Mouse (Mus musculus) midbrain, embryonic 13.5 days (tissue): ENCODE data around the gene Zbtb42. TPM values are rescaled to one million over a fixed set of nuclear protein-coding genes. Genes with fewer than 3 reads are reported as not detected.
A peak's percentile ranks its signal among the peaks of the same experiment; 100 is the strongest.

Source experiments
- ATAC-seq: fragments of 200-750 bp; cut with Nextera tagmentation; 2 replicates; pipeline ENCODE4 v1.8.0; 2017; ENCODE audit warnings: mild to moderate bottlenecking, moderate TSS enrichment, moderate library complexity
- H3K27ac ChIP-seq: fragments of 300-500 bp; sonication (generic); 2 replicates; pipeline ENCODE4 v1.5.1; 2015; ENCODE audit warnings: inconsistent platforms, mild to moderate bottlenecking, moderate library complexity
- H3K27me3 ChIP-seq: fragments of 300-500 bp; sonication (generic); 2 replicates; pipeline ENCODE4 v1.6.1; 2015; ENCODE audit warnings: mild to moderate bottlenecking, inconsistent platforms
- H3K36me3 ChIP-seq: fragments of 300-500 bp; sonication (generic); 2 replicates; pipeline ENCODE4 v1.6.1; 2015; ENCODE audit warnings: mild to moderate bottlenecking, inconsistent platforms
- H3K4me1 ChIP-seq: fragments of 300-500 bp; sonication (generic); replicated peaks from 2 replicates; pipeline ENCODE4 v1.6.1; 2015; ENCODE audit warnings: inconsistent platforms
- H3K4me2 ChIP-seq: fragments of 300-500 bp; sonication (generic); replicated peaks from 2 replicates; pipeline ENCODE4 v1.6.1; 2015; ENCODE audit warnings: moderate library complexity, mild to moderate bottlenecking, inconsistent platforms
- H3K4me3 ChIP-seq: fragments of 300-500 bp; sonication (generic); replicated peaks from 2 replicates; pipeline ENCODE4 v1.5.1; 2015; ENCODE audit warnings: mild to moderate bottlenecking, inconsistent platforms
- H3K9ac ChIP-seq: fragments of 300-500 bp; sonication (generic); replicated peaks from 2 replicates; pipeline ENCODE4 v1.6.1; 2015; ENCODE audit warnings: mild to moderate bottlenecking, inconsistent platforms
- H3K9me3 ChIP-seq: fragments of 300-500 bp; sonication (generic); 2 replicates; pipeline ENCODE4 v1.6.1; 2016; ENCODE audit warnings: mild to moderate bottlenecking, inconsistent platforms
- WGBS: fragments of 180-500 bp; shearing (Covaris S2); methylation state at CpG from one replicate; pipeline ENCODE4 v1.1.7; 2015; 5-methylcytosine and 5-hydroxymethylcytosine counted together
- polyA plus RNA-seq: library from polyadenylated mRNA; unstranded; fragments of >200 nt; fragmentation: Nextera tagmentation; extraction: Ambion mirVana; gene quantifications from 2 replicates; pipeline ENCODE4 v1.2.1, GENCODE M21; 2015

Gene Zbtb42
- polyA plus RNA-seq, 1 experiment from 2014 or later, result 3.3 TPM

DNA sequence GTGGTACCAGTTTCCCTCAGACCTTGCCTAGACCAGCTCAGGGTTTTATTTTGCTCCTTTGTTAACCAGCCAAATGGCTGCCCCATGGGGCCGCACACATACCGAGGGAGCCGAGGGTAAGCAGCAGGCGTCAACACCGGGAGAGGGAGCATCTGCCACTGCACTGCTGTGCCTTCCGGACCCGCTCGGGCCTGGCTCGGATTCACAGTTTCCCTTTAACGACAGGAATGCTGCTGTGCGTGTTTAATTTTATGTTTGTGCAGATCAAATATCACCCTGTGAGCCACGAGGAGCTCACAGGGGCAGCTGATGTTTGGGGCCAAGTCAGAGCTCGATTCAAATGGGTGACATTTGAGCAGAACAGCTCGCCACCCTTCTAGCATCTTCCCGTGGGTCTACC, 21.9 kb downstream of the Zbtb42 start:
- no peaks in the 10 kb centered on the region for H3K9me3 ChIP-seq
- H3K27ac ChIP-seq, result no peak overlapping the region
- H3K4me1 ChIP-seq, result peaks cover 6% of the 10 kb centered on the region
- ATAC-seq, result 0 out of 2 replicates have a peak, but pooled peaks have one; percentile 69
- peak overlapping the region; percentile 3; the same call in 1 of the 2 replicates for H3K9ac ChIP-seq
- no peak overlapping the region for H3K4me2 ChIP-seq
- H3K27me3 ChIP-seq, result peaks cover 27% of the 10 kb centered on the region
- WGBS, result 15% methylated on average over 15 of the region's 15 CpGs
- H3K36me3 ChIP-seq, result no peaks in the 10 kb centered on the region
- H3K4me3 ChIP-seq, result no peak overlapping the region

GRCm38 (mm10) chr12:112702374-112703320, 24.0 kb downstream of the Zbtb42 start:
- 76% methylated on average over 6 of the region's 6 CpGs for WGBS

DNA sequence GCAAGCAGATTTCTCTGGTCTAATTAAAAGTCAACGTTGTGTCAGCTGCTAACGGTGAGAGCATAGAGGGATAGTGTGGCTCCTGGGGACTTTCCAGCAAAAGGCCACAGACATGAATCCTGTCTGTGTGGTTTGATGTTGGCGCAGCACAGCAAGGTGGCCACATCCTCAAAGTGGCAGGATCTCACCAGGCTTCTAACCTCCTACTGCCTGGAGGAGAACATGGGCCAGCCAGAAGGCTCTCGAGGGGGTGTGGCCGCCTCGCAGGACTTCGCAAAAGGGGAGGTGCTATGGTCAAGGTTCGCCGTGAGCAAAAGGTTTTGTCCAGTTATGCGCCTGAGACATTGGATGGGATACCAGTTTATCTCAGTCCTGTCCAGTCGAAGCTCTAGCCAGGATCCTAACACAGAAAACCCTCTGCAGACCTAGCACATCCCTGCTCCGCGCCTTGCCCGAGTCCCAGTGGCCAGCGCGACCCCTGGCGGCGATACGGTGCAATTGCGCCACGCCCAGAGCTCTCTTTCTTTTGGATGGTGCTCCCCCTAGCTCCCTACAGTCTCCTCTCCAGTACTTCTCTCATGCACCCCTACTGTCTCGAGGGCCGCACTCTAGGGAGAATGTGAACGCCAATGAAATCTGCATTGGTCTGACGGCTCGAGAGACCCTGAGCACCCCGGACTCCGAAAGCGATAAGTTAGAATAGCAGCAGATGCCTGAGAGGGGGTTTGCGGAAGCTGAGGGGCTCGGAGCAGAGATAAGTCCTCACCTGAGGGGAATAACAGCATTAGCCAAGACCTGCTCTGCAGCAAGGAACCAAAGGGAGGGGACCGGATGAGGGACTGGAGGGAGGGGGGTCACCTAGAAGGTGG, 28.3 kb downstream of the Zbtb42 start:
- H3K4me3 ChIP-seq, result no peak overlapping the region

More at GRCm38 (mm10) chr12:112702374-112703320, 24.0 kb downstream of the Zbtb42 start:
- Histone ChIP-seq H3K27ac (no peak overlapping the region), H3K4me1 (peaks cover 17% of the 10 kb centered on the region), H3K4me2 (no peak overlapping the region), H3K9me3 (no peaks in the 10 kb centered on the region), H3K4me3 (no peak overlapping the region), H3K9ac (no peak overlapping the region), H3K36me3 (no peaks in the 10 kb centered on the region), H3K27me3 (peaks cover 38% of the 10 kb centered on the region)
- ATAC-seq, result no peak

DNA sequence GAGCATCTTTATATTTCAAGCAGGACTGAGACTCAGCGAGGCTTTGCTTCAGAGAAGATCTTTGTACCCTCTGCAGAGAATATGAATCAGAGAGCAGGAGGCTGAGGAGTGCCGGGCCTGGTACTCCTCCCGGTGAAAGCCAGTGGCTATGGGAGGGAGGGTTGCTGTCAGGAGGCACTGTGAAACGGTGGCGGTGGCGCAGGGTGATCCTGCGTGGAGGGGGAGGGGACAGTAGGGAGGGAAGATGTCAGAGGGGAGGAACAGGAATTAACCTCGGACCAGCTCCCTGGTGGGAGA, 28.9 kb downstream of the Zbtb42 start:
- H3K27me3 ChIP-seq, result peaks cover 27% of the 10 kb centered on the region
- H3K4me2 ChIP-seq, result peak overlapping the region; percentile 19
- H3K36me3 ChIP-seq, result no peaks in the 10 kb centered on the region
- no peaks in the 10 kb centered on the region for H3K9me3 ChIP-seq
- no peak overlapping the region for H3K27ac ChIP-seq
- no peak overlapping the region; the same call in 1 of the 2 replicates for H3K9ac ChIP-seq
- peak; percentile 21; the same call in 1 of the 2 replicates for ATAC-seq
- peaks cover 11% of the 10 kb centered on the region for H3K4me1 ChIP-seq
- H3K4me3 ChIP-seq, result no peak overlapping the region
- 26% methylated on average over 8 of the region's 8 CpGs for WGBS

More for the DNA sequence above, 28.3 kb downstream of the Zbtb42 start:
- Histone ChIP-seq H3K27me3 (peaks cover 33% of the 10 kb centered on the region), H3K9ac (no peak overlapping the region; the same call in 1 of the 2 replicates), H3K4me2 (peak overlapping the region; percentile 19), H3K4me1 (peaks cover 11% of the 10 kb centered on the region), H3K9me3 (no peaks in the 10 kb centered on the region), H3K36me3 (no peaks in the 10 kb centered on the region), H3K27ac (no peak overlapping the region)
- ATAC-seq, result peak; percentile 86
- 14% methylated on average over 32 of the region's 32 CpGs for WGBS

DNA sequence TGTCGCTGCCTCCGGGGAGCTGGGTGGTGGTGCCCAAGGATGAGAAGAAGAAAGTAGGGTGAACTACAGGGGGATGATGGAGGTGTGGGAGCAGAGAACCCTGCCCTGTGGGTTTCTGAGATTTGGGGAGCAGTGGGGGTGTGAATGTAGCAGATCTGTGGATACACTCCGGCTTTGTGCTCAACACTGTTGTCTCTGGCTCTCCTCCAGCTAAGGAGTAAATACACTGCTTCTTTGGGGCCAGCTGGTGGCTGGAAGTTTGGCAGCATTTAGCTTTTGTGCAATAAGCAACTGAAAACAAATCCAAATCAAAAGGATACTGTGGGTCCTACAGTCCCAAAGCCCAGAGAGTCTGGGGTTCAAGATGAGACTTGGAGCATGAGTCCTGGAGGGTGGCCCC, 35.4 kb downstream of the Zbtb42 start:
- no peak overlapping the region for H3K9ac ChIP-seq

GRCm38 (mm10) chr12:112717140-112717539, 38.5 kb downstream of the Zbtb42 start:
- 29% methylated on average over 7 of the region's 7 CpGs for WGBS
- Histone ChIP-seq H3K27me3 (peaks cover 28% of the 10 kb centered on the region), H3K9me3 (no peaks in the 10 kb centered on the region), H3K9ac (no peak overlapping the region), H3K27ac (no peak overlapping the region), H3K36me3 (no peaks in the 10 kb centered on the region), H3K4me2 (no peak overlapping the region), H3K4me3 (no peak overlapping the region), H3K4me1 (peaks cover 10% of the 10 kb centered on the region)
- no peak for ATAC-seq

More for the DNA sequence above, 35.4 kb downstream of the Zbtb42 start:
- Histone ChIP-seq H3K4me3 (no peak overlapping the region), H3K9me3 (no peaks in the 10 kb centered on the region), H3K27me3 (0 out of 2 replicates have a peak, but pooled peaks cover 4% of the 10 kb centered on the region), H3K27ac (peak overlapping the region; percentile 40; the same call in 1 of the 2 replicates), H3K4me1 (no peaks in the 10 kb centered on the region), H3K4me2 (no peak overlapping the region), H3K36me3 (no peaks in the 10 kb centered on the region)
- WGBS, result 66% methylated on average over 3 of the region's 3 CpGs
- ATAC-seq, result no peak

- Histone ChIP-seq H3K27ac (no peak overlapping the region), H3K9me3 (no peaks in the 10 kb centered on the region), H3K27me3 (peaks cover 38% of the 10 kb centered on the region), H3K4me2 (no peak overlapping the region), H3K9ac (no peak overlapping the region), H3K36me3 (no peaks in the 10 kb centered on the region), H3K4me1 (peaks cover 25% of the 10 kb centered on the region), H3K4me3 (no peak overlapping the region)
- 75% methylated on average over 5 of the region's 5 CpGs for WGBS
- ATAC-seq, result no peak
Observed at GRCm38 (mm10) chr12:112718995-112719394, 40.4 kb downstream of the Zbtb42 start.

DNA sequence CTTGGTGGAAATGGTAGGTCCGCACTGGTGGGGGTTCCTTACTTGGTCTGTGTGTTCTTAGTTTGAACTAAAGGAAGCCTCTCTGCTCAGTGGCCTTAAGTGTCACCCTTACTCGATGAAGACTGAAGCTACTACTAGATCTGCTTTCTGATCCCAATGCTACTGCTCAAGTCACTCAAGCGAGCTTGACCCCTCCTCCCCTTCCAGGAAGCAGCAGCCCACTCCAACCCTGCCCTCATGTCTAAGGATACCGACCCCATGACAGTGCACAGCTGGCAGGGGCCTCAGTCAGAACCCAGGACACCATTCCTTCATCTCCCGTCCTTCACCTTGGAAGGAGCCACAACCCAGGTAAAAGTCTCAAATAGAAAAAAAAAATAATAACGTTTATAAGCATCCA, 41.6 kb downstream of the Zbtb42 start, which contains the start of gene Cep170b:
Cep170b (plus strand) TSS at position 240 of the 400 bp plus-strand sequence.
- no peak within 1 kb of the TSS for H3K27ac ChIP-seq
- 0 out of 2 replicates have a peak within 1 kb of the TSS, but pooled peaks have one; percentile 95 for H3K9ac ChIP-seq
- H3K4me1 ChIP-seq, result peaks cover 34% of the 10 kb centered on the region
- no peak for ATAC-seq
- no peaks in the 10 kb centered on the region for H3K9me3 ChIP-seq
- H3K4me2 ChIP-seq, result peak within 1 kb of the TSS; percentile 96
- H3K36me3 ChIP-seq, result peaks cover 6% of the 10 kb centered on the region; the same call in 1 of the 2 replicates
- H3K27me3 ChIP-seq, result peaks cover 38% of the 10 kb centered on the region
- WGBS, result 71% methylated on average over 6 of the region's 6 CpGs
- H3K4me3 ChIP-seq, result peak within 1 kb of the TSS; percentile 90

GRCm38 (mm10) chr12:112720890-112721423, 42.3 kb downstream of the Zbtb42 start:
- peak overlapping the region; percentile 90 for H3K4me3 ChIP-seq
- no peak overlapping the region for H3K27ac ChIP-seq
- no peak for ATAC-seq
- peaks cover 38% of the 10 kb centered on the region for H3K27me3 ChIP-seq
- peaks cover 9% of the 10 kb centered on the region; the same call in 1 of the 2 replicates for H3K36me3 ChIP-seq
- H3K9ac ChIP-seq, result 0 out of 2 replicates have a peak overlapping the region, but pooled peaks have one; percentile 25
- 34% methylated on average over 12 of the region's 12 CpGs for WGBS
- peaks cover 39% of the 10 kb centered on the region for H3K4me1 ChIP-seq
- peak overlapping the region; percentile 96 for H3K4me2 ChIP-seq
- no peaks in the 10 kb centered on the region for H3K9me3 ChIP-seq

DNA sequence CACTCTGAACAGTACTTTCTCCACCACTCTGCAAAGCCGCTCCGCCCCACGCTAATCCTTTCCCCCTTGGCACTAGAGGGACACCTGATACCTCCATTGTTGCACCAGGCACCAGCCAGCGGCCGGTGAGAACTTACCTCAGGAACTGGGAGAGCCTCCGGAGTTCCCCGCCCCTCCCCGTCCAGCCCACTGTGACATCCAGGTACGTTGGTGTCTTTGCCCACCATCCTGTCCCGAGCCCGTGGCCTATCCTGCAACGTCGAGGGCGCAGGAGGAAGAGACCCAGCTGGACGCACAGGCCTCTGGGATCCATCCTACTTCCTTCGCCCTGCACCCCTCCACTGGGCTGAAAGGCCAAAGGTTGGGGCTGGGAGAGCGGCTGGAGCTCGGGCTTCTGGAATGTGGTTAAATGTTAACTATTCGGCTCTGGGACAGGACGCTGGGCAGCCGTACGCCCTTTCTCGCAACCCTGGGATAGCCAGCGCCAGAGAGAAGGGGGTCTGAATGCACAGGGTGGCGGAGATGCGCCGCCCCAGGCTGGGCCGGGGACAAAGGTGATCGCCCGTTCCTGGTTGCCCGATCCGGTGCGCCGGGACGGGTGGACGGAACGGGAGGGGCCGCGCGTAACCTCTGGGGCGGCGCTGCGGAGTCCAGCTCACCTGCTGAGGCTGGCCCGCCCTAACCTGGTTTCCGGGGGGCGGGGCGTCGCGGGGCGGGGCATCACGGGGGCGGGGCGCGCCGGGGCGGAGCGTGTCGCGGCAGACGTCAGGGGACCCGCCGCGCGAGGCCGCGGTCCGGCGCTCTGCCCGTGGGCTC, 43.0 kb downstream of the Zbtb42 start:
- 2% methylated on average over 56 of the region's 69 CpGs for WGBS
- H3K9me3 ChIP-seq, result no peaks in the 10 kb centered on the region

More for the DNA sequence above, 43.0 kb downstream of the Zbtb42 start:
- peaks cover 39% of the 10 kb centered on the region for H3K4me1 ChIP-seq
- peak overlapping the region; percentile 70 for H3K27ac ChIP-seq
- H3K27me3 ChIP-seq, result peaks cover 38% of the 10 kb centered on the region
- peak; percentile 41 for ATAC-seq
- peak overlapping the region; percentile 95 for H3K9ac ChIP-seq
- peaks cover 9% of the 10 kb centered on the region; the same call in 1 of the 2 replicates for H3K36me3 ChIP-seq
- H3K4me3 ChIP-seq, result peak overlapping the region; percentile 90
- H3K4me2 ChIP-seq, result peak overlapping the region; percentile 96
